Mouse (Mus musculus) thymus, postnatal 10 days (tissue): ENCODE measurements around the gene Rnaseh1.
A peak's percentile ranks its signal among the peaks of the same experiment; 100 is the strongest.

Experiments
- DNase-seq, 2 experiments: peaks; one replicate each; pipeline ENCODE4 v3.0.0; 2021; ENCODE audit warnings: low spot score in 2 of 2

The Rnaseh1 gene

GRCm38 (mm10) chr12:28667287-28667686, 17.9 kb downstream of the Rnaseh1 start:
- DNase-seq: no peak

- DNase-seq: no peak
Measured at GRCm38 (mm10) chr12:28674038-28674720, 24.8 kb downstream of the Rnaseh1 start.

- DNase-seq: peak; percentile 75 to 77
Measured at GRCm38 (mm10) chr12:28675121-28675924, 25.9 kb downstream of the Rnaseh1 start, which contains the start of gene Adi1. Adi1 (plus strand) TSS chr12:28675231.

GRCm38 (mm10) chr12:28675925-28676209, 26.5 kb downstream of the Rnaseh1 start:
- DNase-seq: no peak

- no peak for DNase-seq
Measured at GRCm38 (mm10) chr12:28684674-28685073, 35.3 kb downstream of the Rnaseh1 start.

- DNase-seq: no peak
Measured at GRCm38 (mm10) chr12:28685771-28686170, 36.4 kb downstream of the Rnaseh1 start.

GRCm38 (mm10) chr12:28686199-28686879, 36.9 kb downstream of the Rnaseh1 start:
- no peak for DNase-seq

GRCm38 (mm10) chr12:28688996-28689395, 39.6 kb downstream of the Rnaseh1 start:
- no peak for DNase-seq

- no peak for DNase-seq
Measured at GRCm38 (mm10) chr12:28690730-28691129, 41.3 kb downstream of the Rnaseh1 start.

- no peak for DNase-seq
Measured at GRCm38 (mm10) chr12:28693738-28694137, 44.3 kb downstream of the Rnaseh1 start.

GRCm38 (mm10) chr12:28694231-28694630, 44.8 kb downstream of the Rnaseh1 start:
- DNase-seq: no peak

- no peak for DNase-seq
Measured at GRCm38 (mm10) chr12:28694776-28695175, 45.4 kb downstream of the Rnaseh1 start.

- DNase-seq: no peak
Measured at GRCm38 (mm10) chr12:28697821-28698595, 48.6 kb downstream of the Rnaseh1 start.

GRCm38 (mm10) chr12:28699086-28699485, 49.7 kb downstream of the Rnaseh1 start:
- no peak for DNase-seq

- DNase-seq: peak in 1 of 2 experiments; percentile 63
Measured at GRCm38 (mm10) chr12:28699656-28700055, 50.3 kb downstream of the Rnaseh1 start.

GRCm38 (mm10) chr12:28700101-28700511, 50.7 kb downstream of the Rnaseh1 start:
- no peak for DNase-seq

- DNase-seq: no peak
Measured at GRCm38 (mm10) chr12:28700561-28701025, 51.2 kb downstream of the Rnaseh1 start.

- DNase-seq: no peak
Measured at GRCm38 (mm10) chr12:28701302-28701701, 51.9 kb downstream of the Rnaseh1 start.

- no peak for DNase-seq
Measured at GRCm38 (mm10) chr12:28704381-28704780, 55.0 kb downstream of the Rnaseh1 start.

GRCm38 (mm10) chr12:28705204-28705603, 55.8 kb downstream of the Rnaseh1 start:
- no peak for DNase-seq

GRCm38 (mm10) chr12:28708154-28708553, 58.8 kb downstream of the Rnaseh1 start:
- DNase-seq: no peak
